Mouse (Mus musculus) embryonic facial prominence, embryonic 12.5 days (tissue): ENCODE data around the gene Dnajc27. TPM values are rescaled to one million over a fixed set of nuclear protein-coding genes. Genes with fewer than 3 reads are reported as not detected.
A peak's percentile ranks its signal among the peaks of the same experiment; 100 is the strongest.

ENCODE experiments used
- ATAC-seq: fragments of 200-750 bp; cut with Nextera tagmentation; 2 replicates; pipeline ENCODE4 v1.8.0; 2017; ENCODE audit not compliant: insufficient number of reproducible peaks, insufficient read depth, low FRiP score, low TSS enrichment
- H3K27ac ChIP-seq: fragments of 300-500 bp; sonication (generic); 2 replicates; pipeline ENCODE4 v1.5.1; 2016; ENCODE audit warnings: mild to moderate bottlenecking
- H3K27me3 ChIP-seq: fragments of 300-500 bp; sonication (generic); 2 replicates; pipeline ENCODE4 v1.6.1; 2016; ENCODE audit warnings: mild to moderate bottlenecking, moderate library complexity
- H3K36me3 ChIP-seq: fragments of 300-500 bp; sonication (generic); 2 replicates; pipeline ENCODE4 v1.6.1; 2016; ENCODE audit warnings: mild to moderate bottlenecking
- H3K4me1 ChIP-seq: fragments of 300-500 bp; sonication (generic); 2 replicates; pipeline ENCODE4 v1.6.1; 2016
- H3K4me2 ChIP-seq: fragments of 300-500 bp; sonication (generic); replicated peaks from 2 replicates; pipeline ENCODE4 v1.6.1; 2016; ENCODE audit warnings: mild to moderate bottlenecking, moderate library complexity
- H3K4me3 ChIP-seq: fragments of 300-500 bp; sonication (generic); 2 replicates; pipeline ENCODE4 v1.5.1; 2016; ENCODE audit warnings: mild to moderate bottlenecking
- H3K9ac ChIP-seq: fragments of 300-500 bp; sonication (generic); 2 replicates; pipeline ENCODE4 v1.6.1; 2016; ENCODE audit warnings: mild to moderate bottlenecking, moderate library complexity
- H3K9me3 ChIP-seq: fragments of 300-500 bp; sonication (generic); 2 replicates; pipeline ENCODE4 v1.6.1; 2016; ENCODE audit warnings: mild to moderate bottlenecking, moderate library complexity
- WGBS: fragments of 180-500 bp; shearing (Covaris S2); methylation state at CpG from one replicate; pipeline ENCODE4 v1.1.7; 2016; 5-methylcytosine and 5-hydroxymethylcytosine counted together
- polyA plus RNA-seq: library from polyadenylated mRNA; unstranded; fragments of >200 nt; fragmentation: Nextera tagmentation; extraction: Ambion mirVana; gene quantifications from 2 replicates; pipeline ENCODE4 v1.2.1, GENCODE M21; 2016

The Dnajc27 gene
- 10.9 and 14.0 TPM in 2 replicates for polyA plus RNA-seq

DNA sequence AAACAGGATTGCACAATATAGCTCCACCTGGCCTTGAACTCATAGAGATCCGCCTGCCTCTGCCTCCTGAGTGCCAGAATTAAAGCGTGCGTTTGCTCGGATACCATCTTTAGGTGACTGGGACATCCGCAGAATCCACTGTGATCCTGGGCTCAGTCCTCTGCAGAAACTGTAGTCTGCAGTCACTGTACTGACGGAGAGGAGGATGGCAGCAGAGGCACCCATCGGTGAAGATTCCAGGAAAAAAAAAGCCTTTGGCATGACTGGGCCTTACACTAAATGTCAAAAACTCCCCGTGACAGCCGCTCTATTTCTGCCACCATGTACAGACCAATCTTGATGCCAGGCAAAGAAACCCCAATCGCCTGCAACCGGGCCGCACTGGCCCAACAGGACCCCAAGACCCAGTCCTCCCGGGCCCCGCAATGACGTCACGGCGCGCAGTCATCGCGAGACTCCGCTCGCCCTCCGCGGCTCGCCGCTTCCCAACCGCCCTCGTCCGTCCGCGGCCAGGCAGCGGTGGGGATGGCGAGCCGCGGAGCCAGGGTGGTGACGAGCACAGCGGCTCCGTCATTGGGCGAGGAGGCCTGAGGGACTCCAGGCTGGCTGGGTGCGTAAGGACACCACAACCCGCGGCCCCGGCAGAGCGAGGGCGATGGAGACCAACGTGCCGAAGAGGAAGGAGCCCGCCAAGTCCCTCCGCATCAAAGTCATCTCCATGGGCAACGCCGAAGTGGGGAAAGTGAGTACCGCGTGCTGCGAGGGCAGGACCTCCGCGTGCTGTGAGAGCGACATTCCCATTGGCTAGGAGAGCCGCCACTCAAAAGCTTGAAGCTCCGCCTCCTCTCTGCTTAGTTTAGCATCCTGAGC is at the start of gene Dnajc27:
Gene Dnajc27 (plus strand): TSS at position 452 of the 870 bp plus-strand sequence.
- peak; percentile 95 for ATAC-seq
- Histone ChIP-seq H3K36me3 (peaks cover 17% of the 10 kb centered on the region), H3K4me2 (peak within 1 kb of the TSS; percentile 62), H3K27me3 (no peaks in the 10 kb centered on the region; the same call in 1 of the 2 replicates), H3K9ac (peak within 1 kb of the TSS; percentile 70), H3K4me3 (peak within 1 kb of the TSS; percentile 55), H3K4me1 (peaks cover 7% of the 10 kb centered on the region; the same call in 1 of the 2 replicates), H3K9me3 (no peaks in the 10 kb centered on the region), H3K27ac (peak within 1 kb of the TSS; percentile 95)
- 6% methylated on average over 59 of the region's 59 CpGs for WGBS

DNA sequence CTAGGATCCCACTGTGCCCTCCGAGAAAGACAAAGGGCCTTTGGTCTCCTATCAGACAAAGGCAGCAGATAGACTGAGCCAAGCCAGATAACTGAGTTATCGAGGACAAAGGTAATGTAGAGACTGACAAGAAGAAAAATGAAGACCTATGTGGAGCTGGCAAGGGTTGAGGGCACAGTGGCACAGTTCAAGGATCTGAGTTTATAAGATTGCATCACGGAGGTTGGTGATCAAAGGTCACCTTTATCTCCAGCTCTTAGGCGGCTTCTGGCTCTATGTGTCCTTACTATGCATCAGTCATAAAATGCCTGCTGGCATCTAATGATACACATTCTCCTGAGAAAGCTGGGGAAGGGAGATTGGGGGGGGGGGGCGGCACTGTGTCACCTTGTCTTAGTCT is 46.2 kb upstream of the Dnajc27 start:
- H3K9ac ChIP-seq = no peak overlapping the region
- peaks cover 9% of the 10 kb centered on the region for H3K4me1 ChIP-seq
- H3K4me2 ChIP-seq = no peak overlapping the region
- peaks cover 11% of the 10 kb centered on the region; the same call in 1 of the 2 replicates for H3K27me3 ChIP-seq
- WGBS = 92% methylated on average over 5 of the region's 5 CpGs
- H3K36me3 ChIP-seq = no peaks in the 10 kb centered on the region
- 0 out of 2 replicates have a peak, but pooled peaks cover 5% of the 10 kb centered on the region for H3K9me3 ChIP-seq
- no peak for ATAC-seq
- no peak overlapping the region for H3K4me3 ChIP-seq
- H3K27ac ChIP-seq = no peak overlapping the region

- 21% methylated on average over 5 of the region's 5 CpGs for WGBS
- Histone ChIP-seq H3K36me3 (no peaks in the 10 kb centered on the region), H3K9me3 (0 out of 2 replicates have a peak, but pooled peaks cover 5% of the 10 kb centered on the region), H3K27me3 (peaks cover 15% of the 10 kb centered on the region; the same call in 1 of the 2 replicates), H3K27ac (no peak overlapping the region), H3K9ac (no peak overlapping the region), H3K4me1 (peaks cover 9% of the 10 kb centered on the region), H3K4me3 (peak overlapping the region; percentile 78), H3K4me2 (peak overlapping the region; percentile 88)
- no peak for ATAC-seq
These were observed 44.9 kb upstream of the Dnajc27 start for GRCm38 (mm10) chr12:4037511-4037910.

DNA sequence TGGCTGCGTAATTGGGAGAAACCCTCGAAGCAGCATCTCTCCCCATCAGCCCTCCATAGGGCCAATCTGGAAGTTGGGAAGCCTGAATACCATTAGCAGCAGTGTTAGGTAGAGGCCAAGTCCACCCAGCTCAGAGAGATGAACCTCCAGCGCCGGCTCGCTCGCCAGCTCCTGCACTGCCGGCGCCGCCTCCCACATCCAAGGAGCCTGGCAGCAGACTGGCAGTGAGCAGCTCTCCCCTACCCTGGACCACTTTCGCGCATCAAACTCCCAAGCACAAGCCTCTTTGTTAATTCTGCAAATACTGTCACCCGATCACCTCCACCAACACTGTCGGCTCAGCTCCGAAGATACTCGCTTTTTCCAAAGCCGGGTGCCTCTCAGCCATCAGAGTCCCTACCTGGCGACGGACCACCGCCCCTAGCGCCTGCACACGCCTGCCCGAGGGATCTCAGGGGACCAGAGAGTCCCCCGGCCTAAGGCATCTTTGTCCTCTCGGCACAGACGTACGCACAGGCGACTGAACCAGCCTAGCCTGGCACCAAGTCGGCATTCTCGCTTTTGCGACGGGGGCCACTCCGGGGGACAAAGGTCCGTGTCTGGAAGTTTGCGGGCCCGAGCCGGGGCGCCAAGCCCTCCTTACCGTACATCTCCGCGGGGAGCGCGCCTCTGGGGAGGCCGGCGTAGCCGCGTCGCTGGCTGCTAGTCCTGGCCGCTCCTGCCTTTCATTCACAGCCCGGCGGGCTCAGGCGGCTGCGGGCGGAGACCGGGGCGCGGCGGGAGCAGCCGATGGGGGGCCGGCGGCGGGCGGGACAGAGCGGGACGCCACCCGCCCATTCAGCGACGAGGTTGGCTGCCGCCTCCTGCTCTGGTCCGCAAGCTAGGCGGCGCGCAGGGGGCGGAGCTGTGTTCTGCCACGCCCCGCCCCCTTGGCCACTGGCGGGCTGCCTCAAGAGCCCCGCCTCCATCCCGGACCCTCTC is 44.0 kb upstream of the Dnajc27 start, which contains the start of gene Efr3b:
Gene Efr3b (minus strand): TSS at position 855 of the 981 bp plus-strand sequence.
- Histone ChIP-seq H3K4me1 (peaks cover 9% of the 10 kb centered on the region), H3K4me3 (peak within 1 kb of the TSS; percentile 78), H3K9ac (peak within 1 kb of the TSS; percentile 82), H3K36me3 (no peaks in the 10 kb centered on the region), H3K27me3 (peaks cover 15% of the 10 kb centered on the region; the same call in 1 of the 2 replicates), H3K9me3 (0 out of 2 replicates have a peak, but pooled peaks cover 5% of the 10 kb centered on the region), H3K4me2 (peak within 1 kb of the TSS; percentile 88), H3K27ac (peak within 1 kb of the TSS; percentile 46; the same call in 1 of the 2 replicates)
- peak; percentile 93 for ATAC-seq
- WGBS = under 1% methylated on average over 66 of the region's 78 CpGs

GRCm38 (mm10) chr12:4039046-4039445 is 43.3 kb upstream of the Dnajc27 start:
- ATAC-seq = 0 out of 2 replicates have a peak, but pooled peaks have one; percentile 35
- Histone ChIP-seq H3K36me3 (no peaks in the 10 kb centered on the region), H3K4me1 (peaks cover 9% of the 10 kb centered on the region), H3K4me3 (peak overlapping the region; percentile 78), H3K9me3 (no peaks in the 10 kb centered on the region), H3K9ac (peak overlapping the region; percentile 82; the same call in 1 of the 2 replicates), H3K27me3 (peaks cover 15% of the 10 kb centered on the region; the same call in 1 of the 2 replicates), H3K4me2 (peak overlapping the region; percentile 88), H3K27ac (no peak overlapping the region)
- 1% methylated on average over 13 of the region's 13 CpGs for WGBS

GRCm38 (mm10) chr12:4042411-4042810 is 40.0 kb upstream of the Dnajc27 start:
- WGBS = 69% methylated on average over 5 of the region's 5 CpGs
- ATAC-seq = no peak
- Histone ChIP-seq H3K4me1 (peaks cover 7% of the 10 kb centered on the region), H3K27ac (no peak overlapping the region), H3K9ac (no peak overlapping the region), H3K9me3 (no peaks in the 10 kb centered on the region), H3K27me3 (peaks cover 10% of the 10 kb centered on the region; the same call in 1 of the 2 replicates), H3K4me2 (no peak overlapping the region), H3K4me3 (no peak overlapping the region), H3K36me3 (no peaks in the 10 kb centered on the region)

DNA sequence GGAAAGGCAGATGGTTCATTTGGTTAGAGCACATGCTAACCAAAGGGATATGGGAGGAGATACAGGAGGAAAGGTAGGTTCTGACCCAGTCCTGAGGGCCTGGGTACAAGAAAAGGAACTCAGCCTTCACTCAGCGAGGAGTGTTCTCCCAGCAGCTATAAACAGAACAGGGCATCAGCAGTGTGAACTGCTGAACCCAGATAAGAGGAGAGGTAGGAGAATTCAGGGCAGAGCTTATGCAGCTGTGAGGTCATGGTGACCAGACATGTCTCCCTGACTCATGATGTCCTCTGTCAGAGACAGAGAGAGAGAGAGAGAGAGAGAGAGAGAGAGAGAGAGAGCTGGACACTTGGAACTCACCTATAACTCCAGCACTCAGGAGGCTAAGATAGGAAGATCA is 36.4 kb upstream of the Dnajc27 start:
- Histone ChIP-seq H3K27ac (no peak overlapping the region), H3K4me2 (no peak overlapping the region), H3K9me3 (no peaks in the 10 kb centered on the region), H3K9ac (no peak overlapping the region), H3K4me3 (no peak overlapping the region), H3K27me3 (peaks cover 6% of the 10 kb centered on the region; the same call in 1 of the 2 replicates), H3K4me1 (no peaks in the 10 kb centered on the region), H3K36me3 (no peaks in the 10 kb centered on the region)
- no peak for ATAC-seq
- WGBS = 77% methylated on average over 1 of the region's 1 CpGs

DNA sequence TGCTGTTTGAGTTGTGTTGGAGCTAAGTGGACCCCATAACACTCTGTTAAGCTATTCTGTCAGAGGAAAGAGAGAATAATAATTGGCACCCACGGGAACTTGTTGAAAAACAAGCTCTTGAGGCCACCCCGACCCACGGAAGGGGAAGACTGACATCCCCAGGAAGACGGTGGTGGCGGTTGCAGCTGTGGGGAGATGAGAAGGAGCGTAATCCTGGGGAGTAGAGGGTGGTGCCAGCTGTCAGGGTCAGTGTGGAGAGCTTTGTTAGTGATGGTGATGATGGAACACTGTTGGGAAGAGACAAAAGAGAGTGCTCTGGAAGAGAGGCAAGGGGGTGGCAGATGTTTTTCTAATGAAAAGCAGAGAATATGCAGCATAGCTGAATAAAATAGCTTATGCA is 34.4 kb upstream of the Dnajc27 start:
- WGBS = 62% methylated on average over 6 of the region's 6 CpGs
- Histone ChIP-seq H3K4me2 (no peak overlapping the region), H3K9me3 (no peaks in the 10 kb centered on the region), H3K9ac (no peak overlapping the region), H3K4me1 (no peaks in the 10 kb centered on the region), H3K27ac (no peak overlapping the region), H3K27me3 (0 out of 2 replicates have a peak, but pooled peaks cover 3% of the 10 kb centered on the region), H3K36me3 (no peaks in the 10 kb centered on the region), H3K4me3 (no peak overlapping the region)
- ATAC-seq = no peak

- Histone ChIP-seq H3K4me2 (no peak overlapping the region), H3K27ac (no peak overlapping the region), H3K4me3 (no peak overlapping the region), H3K4me1 (no peaks in the 10 kb centered on the region), H3K9me3 (no peaks in the 10 kb centered on the region), H3K9ac (no peak overlapping the region), H3K36me3 (no peaks in the 10 kb centered on the region), H3K27me3 (0 out of 2 replicates have a peak, but pooled peaks cover 3% of the 10 kb centered on the region)
- no peak for ATAC-seq
- WGBS = 49% methylated on average over 9 of the region's 9 CpGs
These were observed 31.4 kb upstream of the Dnajc27 start for GRCm38 (mm10) chr12:4050861-4051425.

DNA sequence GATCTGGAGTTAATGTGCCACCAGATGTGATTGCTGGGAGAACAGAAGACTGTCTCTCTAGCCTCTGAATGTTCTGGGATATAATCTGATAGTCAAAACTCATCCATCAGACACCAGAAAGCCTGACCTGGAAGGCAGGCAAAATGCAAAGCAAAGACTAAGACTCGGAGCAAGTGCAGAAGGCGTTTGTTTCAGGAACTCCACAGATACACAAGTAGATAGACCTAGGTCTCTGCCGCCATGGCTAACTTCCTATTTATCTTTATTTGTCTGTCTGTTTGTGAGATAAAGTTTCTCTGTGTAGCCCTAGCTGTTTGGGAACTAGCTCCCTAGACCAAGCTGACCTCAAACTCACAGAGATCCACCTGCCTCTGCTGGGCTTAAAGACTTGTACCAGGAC is 28.7 kb upstream of the Dnajc27 start:
- Histone ChIP-seq H3K4me2 (no peak overlapping the region), H3K4me1 (no peaks in the 10 kb centered on the region), H3K4me3 (no peak overlapping the region), H3K9ac (no peak overlapping the region), H3K27ac (no peak overlapping the region), H3K36me3 (no peaks in the 10 kb centered on the region), H3K9me3 (no peaks in the 10 kb centered on the region), H3K27me3 (0 out of 2 replicates have a peak, but pooled peaks cover 3% of the 10 kb centered on the region)
- no peak for ATAC-seq
- 82% methylated on average over 3 of the region's 3 CpGs for WGBS

GRCm38 (mm10) chr12:4054845-4055244 is 27.5 kb upstream of the Dnajc27 start:
- no peak for ATAC-seq
- no peak overlapping the region for H3K4me2 ChIP-seq
- 0 out of 2 replicates have a peak, but pooled peaks cover 3% of the 10 kb centered on the region for H3K27me3 ChIP-seq
- no peak overlapping the region for H3K9ac ChIP-seq
- H3K36me3 ChIP-seq = no peaks in the 10 kb centered on the region
- no peaks in the 10 kb centered on the region for H3K9me3 ChIP-seq
- no peak overlapping the region for H3K27ac ChIP-seq
- no peak overlapping the region for H3K4me3 ChIP-seq
- H3K4me1 ChIP-seq = no peaks in the 10 kb centered on the region
- WGBS = 35% methylated on average over 4 of the region's 4 CpGs
